Mouse (Mus musculus) embryonic facial prominence, embryonic 13.5 days (tissue): ENCODE results near the gene Omp. TPM values are rescaled to one million over a fixed set of nuclear protein-coding genes. Genes with fewer than 3 reads are reported as not detected.

Source experiments
- ATAC-seq: fragments of 200-750 bp; cut with Nextera tagmentation; 2 replicates; pipeline ENCODE4 v1.8.0; 2017; ENCODE audit warnings: low read depth; ENCODE audit not compliant: insufficient number of reproducible peaks, insufficient read depth, low FRiP score, low TSS enrichment
- H3K27ac ChIP-seq: fragments of 300-500 bp; sonication (generic); 2 replicates; pipeline ENCODE4 v1.5.1; 2015; ENCODE audit warnings: moderate library complexity, mild to moderate bottlenecking, inconsistent platforms
- H3K27me3 ChIP-seq: fragments of 300-500 bp; sonication (generic); 2 replicates; pipeline ENCODE4 v1.6.1; 2015; ENCODE audit warnings: mild to moderate bottlenecking, inconsistent platforms
- H3K36me3 ChIP-seq: fragments of 300-500 bp; sonication (generic); 2 replicates; pipeline ENCODE4 v1.6.1; 2015; ENCODE audit warnings: mild to moderate bottlenecking, inconsistent platforms
- H3K4me1 ChIP-seq: fragments of 300-500 bp; sonication (generic); 2 replicates; pipeline ENCODE4 v1.6.1; 2015; ENCODE audit warnings: inconsistent platforms
- H3K4me2 ChIP-seq: fragments of 300-500 bp; sonication (generic); 2 replicates; pipeline ENCODE4 v1.6.1; 2015; ENCODE audit warnings: moderate library complexity, mild to moderate bottlenecking, inconsistent platforms
- H3K4me3 ChIP-seq: fragments of 300-500 bp; sonication (generic); 2 replicates; pipeline ENCODE4 v1.5.1; 2015; ENCODE audit warnings: mild to moderate bottlenecking, inconsistent platforms
- H3K9ac ChIP-seq: fragments of 300-500 bp; sonication (generic); 2 replicates; pipeline ENCODE4 v1.6.1; 2015; ENCODE audit warnings: mild to moderate bottlenecking, inconsistent platforms
- H3K9me3 ChIP-seq: fragments of 300-500 bp; sonication (generic); 2 replicates; pipeline ENCODE4 v1.6.1; 2016; ENCODE audit warnings: inconsistent platforms
- WGBS: fragments of 180-500 bp; shearing (Covaris S2); methylation state at CpG from one replicate; pipeline ENCODE4 v1.1.7; 2015; ENCODE audit warnings: mixed read lengths; 5-methylcytosine and 5-hydroxymethylcytosine counted together
- polyA plus RNA-seq: library from polyadenylated mRNA; unstranded; fragments of >200 nt; fragmentation: Nextera tagmentation; extraction: Ambion mirVana; gene quantifications from 2 replicates; pipeline ENCODE4 v1.2.1, GENCODE M21; 2015

The Omp gene
- polyA plus RNA-seq, 1 experiment from 2014 or later = 1.0 TPM

DNA sequence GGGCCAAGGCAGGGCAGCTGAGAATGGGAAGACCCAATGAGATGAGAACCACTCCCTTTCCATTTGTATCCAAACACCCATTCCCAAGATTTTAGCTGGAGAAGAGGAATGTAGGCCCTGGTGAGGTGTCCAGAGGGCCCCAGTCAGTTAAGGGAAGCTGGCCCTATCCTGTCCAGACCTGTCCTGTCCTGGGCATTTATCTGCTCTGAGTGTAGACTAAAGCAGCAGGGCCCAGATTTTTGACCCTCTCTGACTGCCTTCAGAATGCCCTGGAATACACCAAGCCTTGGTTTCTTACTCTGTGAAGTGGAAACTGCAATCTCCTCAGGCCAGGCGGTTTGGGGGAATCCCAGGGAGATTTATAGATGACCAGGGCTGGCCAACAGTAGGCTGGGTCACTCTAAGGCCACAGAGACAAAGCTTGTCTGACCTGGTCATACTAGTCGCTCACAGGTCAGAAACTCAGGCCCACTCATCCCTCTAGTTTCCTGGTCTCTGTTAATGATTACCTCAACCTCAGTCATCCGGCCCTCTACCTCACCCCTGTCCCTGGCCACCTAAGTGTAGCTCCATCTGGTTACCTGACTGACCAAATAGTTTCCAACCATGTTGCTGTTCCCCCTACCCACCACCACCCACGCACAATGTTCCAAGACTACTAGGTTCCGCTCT lies 33.4 kb upstream of the Omp start:
- 87% methylated on average over 5 of the region's 5 CpGs for WGBS
- Histone ChIP-seq H3K36me3 (no peaks in the 10 kb centered on the region), H3K4me1 (peaks cover 15% of the 10 kb centered on the region), H3K9me3 (no peaks in the 10 kb centered on the region), H3K4me2 (peak overlapping the region; percentile 82), H3K27me3 (peaks cover 3% of the 10 kb centered on the region), H3K9ac (peak overlapping the region; percentile 74), H3K4me3 (peak overlapping the region; percentile 80), H3K27ac (no peak overlapping the region)
- ATAC-seq = no peak

DNA sequence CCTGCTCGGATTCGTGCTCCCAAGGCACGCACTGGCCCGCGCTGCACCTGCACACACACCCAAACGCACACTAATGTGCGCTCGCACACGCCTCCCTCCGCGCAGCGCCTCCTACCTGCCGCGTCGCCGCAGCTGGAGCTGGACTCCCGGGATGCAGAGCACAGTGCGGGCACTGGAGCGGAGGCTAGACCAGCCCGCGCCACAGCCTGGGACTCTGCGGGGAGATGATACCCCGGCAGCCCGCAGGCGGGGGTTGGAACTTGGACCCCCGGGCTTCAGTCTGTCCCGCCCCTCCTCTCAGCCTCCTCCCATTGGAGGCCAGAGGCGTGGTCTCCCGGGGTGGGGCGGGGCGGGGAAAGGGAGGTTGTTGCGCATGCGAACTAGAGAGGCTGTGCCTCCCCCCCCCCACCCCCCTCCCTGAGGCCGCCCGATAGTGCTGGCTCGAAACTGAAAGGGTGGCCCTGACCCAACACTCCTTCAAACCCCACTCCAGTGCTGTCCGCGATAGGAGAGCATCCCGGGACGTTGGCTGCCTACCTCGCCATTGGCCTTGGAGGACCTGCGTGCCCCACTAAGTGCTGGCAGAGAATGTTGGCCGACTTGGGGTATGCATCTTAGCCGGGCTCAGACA lies 32.7 kb upstream of the Omp start, which contains the start of gene Capn5:
Gene Capn5 (minus strand): TSS at position 346 of the 631 bp plus-strand sequence.
- ATAC-seq = peak; percentile 79
- H3K4me2 ChIP-seq = peak within 1 kb of the TSS; percentile 82
- no peak within 1 kb of the TSS for H3K27ac ChIP-seq
- no peaks in the 10 kb centered on the region for H3K36me3 ChIP-seq
- peaks cover 3% of the 10 kb centered on the region for H3K27me3 ChIP-seq
- peak within 1 kb of the TSS; percentile 80 for H3K4me3 ChIP-seq
- H3K4me1 ChIP-seq = peaks cover 15% of the 10 kb centered on the region
- WGBS = 1% methylated on average over 43 of the region's 44 CpGs
- peak within 1 kb of the TSS; percentile 74 for H3K9ac ChIP-seq
- no peaks in the 10 kb centered on the region for H3K9me3 ChIP-seq

DNA sequence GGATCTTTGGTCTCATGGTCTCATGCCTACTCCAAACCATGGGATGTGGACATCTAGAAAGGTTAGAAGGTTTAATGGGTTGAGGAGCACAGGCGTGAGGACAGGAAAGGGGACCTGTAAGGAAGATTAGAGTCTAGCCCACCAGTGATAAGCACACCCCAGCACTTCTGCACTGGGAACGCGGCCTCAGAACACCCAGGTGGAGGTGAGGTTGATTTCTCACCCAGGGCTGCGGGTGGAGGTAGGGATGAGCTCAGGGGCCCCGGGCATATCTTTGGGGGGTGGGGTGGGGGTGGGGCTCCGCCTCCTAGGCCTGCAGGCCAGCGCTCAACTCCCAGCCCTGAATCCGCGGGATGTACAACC lies 32.2 kb upstream of the Omp start:
- Histone ChIP-seq H3K4me2 (peak overlapping the region; percentile 82), H3K27ac (no peak overlapping the region), H3K4me3 (peak overlapping the region; percentile 80), H3K36me3 (no peaks in the 10 kb centered on the region), H3K4me1 (peaks cover 15% of the 10 kb centered on the region), H3K9me3 (no peaks in the 10 kb centered on the region), H3K9ac (peak overlapping the region; percentile 74), H3K27me3 (peaks cover 3% of the 10 kb centered on the region)
- WGBS = 5% methylated on average over 9 of the region's 9 CpGs
- ATAC-seq = no peak; the same call in 1 of the 2 replicates

DNA sequence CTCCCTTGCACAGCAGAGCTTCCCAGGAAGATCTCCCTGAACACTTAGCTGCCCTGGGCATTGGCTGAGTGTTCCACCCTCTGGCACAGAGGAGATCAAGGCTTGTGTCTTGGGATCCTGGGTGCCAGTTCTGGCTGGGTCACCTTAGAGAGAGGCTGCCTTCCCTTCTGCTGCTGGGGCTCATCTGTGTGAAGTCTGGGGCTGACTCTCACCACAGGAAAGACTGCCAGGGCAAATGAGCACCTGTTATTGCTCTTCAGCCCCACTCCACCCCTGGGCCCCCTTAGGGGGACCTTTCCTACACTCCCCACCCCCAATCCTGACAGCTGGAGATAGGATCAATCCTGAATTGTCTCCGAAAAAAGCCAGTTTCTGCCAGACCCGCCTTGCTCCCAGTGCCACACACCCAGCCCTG lies 31.8 kb upstream of the Omp start:
- no peak overlapping the region for H3K27ac ChIP-seq
- ATAC-seq = no peak
- 34% methylated on average over 2 of the region's 2 CpGs for WGBS
- peak overlapping the region; percentile 80; the same call in 1 of the 2 replicates for H3K4me3 ChIP-seq
- no peaks in the 10 kb centered on the region for H3K9me3 ChIP-seq
- H3K4me2 ChIP-seq = peak overlapping the region; percentile 82
- no peak overlapping the region for H3K9ac ChIP-seq
- H3K36me3 ChIP-seq = no peaks in the 10 kb centered on the region
- peaks cover 3% of the 10 kb centered on the region for H3K27me3 ChIP-seq
- peaks cover 16% of the 10 kb centered on the region for H3K4me1 ChIP-seq

DNA sequence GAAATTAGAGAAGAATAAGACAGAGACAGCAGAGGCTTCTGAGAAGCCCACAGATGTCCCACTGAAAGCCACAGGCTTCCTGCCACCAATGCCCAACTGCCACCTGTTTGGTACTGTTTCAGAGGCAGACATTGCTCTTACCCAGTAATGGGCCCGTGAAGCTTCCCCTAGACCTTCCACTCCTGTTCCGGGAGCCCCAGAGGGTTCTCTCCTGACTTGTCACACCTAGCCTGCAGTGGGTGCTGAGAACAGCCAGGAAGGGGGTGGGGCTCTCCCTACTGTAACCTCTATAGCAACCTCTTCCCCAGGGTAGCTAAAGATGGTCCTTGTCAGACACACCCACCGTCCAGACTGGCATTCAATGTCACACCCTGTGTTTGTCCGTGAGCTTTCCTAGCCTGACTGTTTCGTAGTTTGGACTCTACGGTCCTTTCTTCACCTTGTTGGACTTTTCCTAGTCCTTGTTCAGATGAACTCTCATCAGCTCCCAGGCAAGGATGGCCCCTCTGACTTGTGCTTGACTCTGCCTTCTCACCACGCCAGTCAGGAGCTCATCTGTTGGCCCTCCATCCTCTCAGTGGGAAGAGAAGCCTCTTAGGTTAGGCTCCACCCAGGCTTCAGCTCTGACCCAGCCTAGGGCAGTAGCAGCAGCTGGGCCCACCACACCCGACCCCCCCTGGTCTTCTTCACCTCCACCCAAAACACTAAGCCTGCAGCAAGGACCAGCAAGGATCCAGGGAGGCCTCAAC lies 31.2 kb upstream of the Omp start:
- H3K4me3 ChIP-seq = no peak overlapping the region
- peak overlapping the region; percentile 82 for H3K4me2 ChIP-seq
- peaks cover 21% of the 10 kb centered on the region for H3K4me1 ChIP-seq
- no peak overlapping the region for H3K27ac ChIP-seq
- H3K9ac ChIP-seq = no peak overlapping the region
- H3K9me3 ChIP-seq = no peaks in the 10 kb centered on the region
- peaks cover 3% of the 10 kb centered on the region for H3K27me3 ChIP-seq
- no peaks in the 10 kb centered on the region for H3K36me3 ChIP-seq
- no peak for ATAC-seq
- 71% methylated on average over 8 of the region's 8 CpGs for WGBS

DNA sequence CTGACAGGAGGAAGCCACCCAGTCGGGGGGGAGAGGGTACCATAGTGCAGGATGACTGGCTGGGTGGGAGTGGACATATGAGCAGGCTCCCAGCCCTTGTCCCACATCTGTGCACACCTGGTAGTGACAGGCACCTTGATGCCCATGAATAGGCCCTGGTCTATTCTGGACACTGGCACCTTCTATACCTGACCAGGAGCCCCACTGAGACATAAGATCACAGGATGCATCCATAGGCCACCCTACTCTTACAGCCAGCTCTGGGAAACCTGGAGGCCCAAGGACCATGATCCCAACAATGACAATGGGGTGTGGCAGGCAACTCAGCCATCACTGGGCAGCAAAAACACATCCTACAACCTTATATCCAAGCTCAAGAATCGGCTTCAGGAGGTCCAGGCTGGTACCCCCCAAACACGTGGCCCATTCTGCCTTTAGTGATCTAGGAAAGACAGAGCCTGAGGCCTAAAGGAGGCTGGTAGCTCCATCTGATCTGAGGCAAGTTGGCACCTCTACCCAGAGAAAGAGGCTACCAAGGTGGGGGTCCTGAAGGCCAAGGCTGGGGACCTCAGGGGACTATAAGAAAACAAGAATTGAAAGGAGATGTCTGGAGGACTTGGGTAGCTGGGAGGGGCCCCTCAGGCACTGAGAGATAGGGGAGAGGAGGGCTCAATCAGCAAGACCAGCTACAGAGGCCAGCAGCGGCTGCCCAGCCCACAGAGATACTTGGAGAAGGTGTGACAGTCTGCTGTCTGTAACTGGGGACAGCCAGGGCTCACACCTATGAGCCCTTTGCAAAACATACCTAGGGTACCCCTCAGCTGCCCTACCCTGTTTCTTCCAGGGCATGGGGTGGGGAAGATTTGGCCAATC lies 29.8 kb upstream of the Omp start:
- no peaks in the 10 kb centered on the region for H3K9me3 ChIP-seq
- peaks cover 3% of the 10 kb centered on the region for H3K27me3 ChIP-seq
- WGBS = 62% methylated on average over 4 of the region's 4 CpGs
- no peaks in the 10 kb centered on the region for H3K36me3 ChIP-seq
- no peak overlapping the region for H3K9ac ChIP-seq
- no peak overlapping the region for H3K4me2 ChIP-seq
- H3K27ac ChIP-seq = no peak overlapping the region
- no peak for ATAC-seq
- H3K4me1 ChIP-seq = peaks cover 32% of the 10 kb centered on the region
- no peak overlapping the region for H3K4me3 ChIP-seq

DNA sequence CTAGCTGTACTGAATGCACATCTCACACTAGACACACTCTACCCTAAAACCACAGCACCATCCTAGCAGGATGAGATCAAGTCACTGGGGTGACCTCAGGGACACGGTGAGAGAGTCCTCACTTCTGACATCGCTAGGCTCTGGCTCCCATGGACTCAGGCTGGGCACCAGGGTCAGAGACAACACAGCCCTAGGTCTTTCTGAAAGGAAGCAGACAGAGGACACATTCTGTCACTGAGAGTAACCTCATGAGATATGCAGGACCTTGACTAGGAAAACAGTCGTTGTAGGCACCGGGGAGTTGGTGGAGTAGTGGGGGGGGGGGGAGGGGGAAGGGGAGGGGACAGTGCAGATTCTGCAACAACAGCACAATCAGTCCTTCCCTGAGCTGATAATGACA lies 28.1 kb upstream of the Omp start:
- Histone ChIP-seq H3K4me3 (no peak overlapping the region), H3K27me3 (peaks cover 3% of the 10 kb centered on the region), H3K36me3 (no peaks in the 10 kb centered on the region), H3K9me3 (no peaks in the 10 kb centered on the region), H3K4me2 (no peak overlapping the region), H3K27ac (no peak overlapping the region), H3K9ac (no peak overlapping the region), H3K4me1 (peaks cover 28% of the 10 kb centered on the region)
- ATAC-seq = no peak
- 40% methylated on average over 4 of the region's 4 CpGs for WGBS

DNA sequence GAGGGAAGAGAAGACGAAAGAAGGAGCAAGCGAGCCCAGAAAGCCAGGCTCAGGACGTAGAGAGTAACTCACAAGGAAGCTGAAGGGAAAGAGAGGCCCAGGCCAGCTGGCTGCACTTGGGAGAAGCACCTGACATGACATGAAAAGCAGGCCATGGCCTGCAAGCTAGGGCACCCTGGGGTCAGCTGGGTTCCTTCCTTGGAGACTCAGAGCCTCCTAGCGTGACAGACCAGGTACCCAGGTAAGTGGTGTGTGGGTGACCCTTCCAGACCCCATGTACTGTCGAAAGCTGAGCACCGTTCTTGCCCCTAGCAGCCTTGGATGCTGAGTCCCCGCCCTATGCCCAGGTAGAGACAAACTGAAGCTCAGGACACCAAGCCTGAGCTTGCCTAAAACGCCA lies 27.4 kb upstream of the Omp start:
- Histone ChIP-seq H3K27me3 (peaks cover 3% of the 10 kb centered on the region), H3K9ac (no peak overlapping the region), H3K36me3 (no peaks in the 10 kb centered on the region), H3K9me3 (no peaks in the 10 kb centered on the region), H3K4me3 (no peak overlapping the region), H3K4me1 (peaks cover 25% of the 10 kb centered on the region), H3K27ac (no peak overlapping the region), H3K4me2 (no peak overlapping the region)
- 74% methylated on average over 8 of the region's 8 CpGs for WGBS
- no peak for ATAC-seq

DNA sequence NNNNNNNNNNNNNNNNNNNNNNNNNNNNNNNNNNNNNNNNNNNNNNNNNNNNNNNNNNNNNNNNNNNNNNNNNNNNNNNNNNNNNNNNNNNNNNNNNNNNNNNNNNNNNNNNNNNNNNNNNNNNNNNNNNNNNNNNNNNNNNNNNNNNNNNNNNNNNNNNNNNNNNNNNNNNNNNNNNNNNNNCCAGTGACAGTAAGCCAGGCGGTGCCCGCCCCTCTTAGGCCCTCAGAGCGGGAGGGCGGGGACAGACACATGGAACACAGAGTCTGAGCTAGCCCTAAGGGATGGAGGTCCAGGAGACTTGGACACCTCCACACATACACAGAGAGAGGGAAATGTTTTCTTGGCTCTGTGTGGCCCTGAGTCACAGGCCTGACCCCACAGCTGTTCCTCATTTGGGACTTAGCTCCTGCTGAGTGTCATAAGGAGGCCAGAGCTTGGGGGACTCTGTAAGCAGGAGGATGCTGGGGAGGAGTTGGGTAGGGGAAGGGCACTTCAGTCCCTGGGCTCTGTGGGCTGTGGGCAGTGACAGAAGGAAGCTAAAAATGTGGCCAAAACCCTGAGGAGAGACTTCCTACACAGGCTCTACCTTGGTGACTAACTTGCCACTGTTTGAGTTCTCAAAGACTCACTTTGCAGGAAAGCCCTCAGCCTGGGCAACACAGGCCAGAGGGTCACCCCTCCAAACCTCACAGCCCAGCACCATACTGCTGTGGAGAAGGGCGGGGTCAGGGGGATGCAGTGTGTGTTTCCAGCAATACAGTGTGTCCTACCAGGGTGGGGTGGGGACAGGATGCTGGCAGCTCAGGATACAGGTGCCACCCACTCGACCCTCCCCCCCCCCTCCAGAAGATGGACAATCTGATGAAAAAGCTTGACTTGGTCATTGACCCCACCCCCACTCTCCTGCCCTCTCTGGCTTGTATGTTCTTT lies 26.1 kb upstream of the Omp start:
- Histone ChIP-seq H3K4me3 (no peak overlapping the region), H3K9ac (0 out of 2 replicates have a peak overlapping the region, but pooled peaks have one; percentile 7), H3K9me3 (no peaks in the 10 kb centered on the region), H3K4me1 (peaks cover 17% of the 10 kb centered on the region), H3K27me3 (peaks cover 2% of the 10 kb centered on the region; the same call in 1 of the 2 replicates), H3K27ac (peak overlapping the region; percentile 29; the same call in 1 of the 2 replicates), H3K36me3 (no peaks in the 10 kb centered on the region), H3K4me2 (no peak overlapping the region)
- 27% methylated on average over 6 of the region's 6 CpGs for WGBS
- ATAC-seq = 0 out of 2 replicates have a peak, but pooled peaks have one; percentile 29

DNA sequence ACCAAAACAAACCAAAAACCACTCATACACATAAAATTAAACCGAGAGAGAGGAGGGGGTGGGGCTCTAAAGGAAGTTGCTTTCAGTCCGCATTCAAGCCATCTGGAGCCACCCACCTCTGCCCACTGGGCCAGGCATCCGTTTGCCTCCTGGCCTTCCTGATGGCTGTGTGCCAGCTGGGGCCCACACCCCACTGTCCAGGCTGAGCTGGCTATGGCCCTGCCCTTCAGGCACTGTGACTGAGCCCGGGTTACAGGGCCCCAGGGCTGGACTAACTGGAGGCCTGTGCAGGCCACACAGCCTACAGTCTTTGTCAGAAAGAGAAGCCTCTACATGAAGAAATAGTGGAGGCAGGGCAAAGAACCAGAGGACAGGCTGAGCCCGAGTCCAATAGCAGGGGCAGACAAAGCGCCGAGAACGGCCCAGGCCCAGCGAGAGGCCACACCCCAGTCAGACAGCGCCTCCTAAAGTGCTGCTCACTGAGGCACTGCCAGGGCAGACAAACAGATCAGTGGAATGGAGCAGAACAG lies 19.8 kb upstream of the Omp start:
- H3K9ac ChIP-seq = 0 out of 2 replicates have a peak overlapping the region, but pooled peaks have one; percentile 40
- no peak overlapping the region for H3K4me3 ChIP-seq
- H3K4me1 ChIP-seq = peaks cover 24% of the 10 kb centered on the region
- H3K4me2 ChIP-seq = no peak overlapping the region
- no peaks in the 10 kb centered on the region for H3K27me3 ChIP-seq
- no peaks in the 10 kb centered on the region for H3K36me3 ChIP-seq
- 57% methylated on average over 10 of the region's 10 CpGs for WGBS
- ATAC-seq = no peak; the same call in 1 of the 2 replicates
- peak overlapping the region; percentile 78; the same call in 1 of the 2 replicates for H3K27ac ChIP-seq
- no peaks in the 10 kb centered on the region for H3K9me3 ChIP-seq
